Mouse (Mus musculus) CH12.LX (cell line): ENCODE data around the gene Tmem206.

Experiments used
- CHD1 ChIP-seq: IDR thresholded peaks from 2 replicates; pipeline ENCODE4 v1.6.1; 2012; ENCODE audit warnings: low read depth, low read length, improper control_type of control experiment, inconsistent platforms
- CTCF ChIP-seq, 2 experiments: IDR thresholded peaks in 1 of 2; conservative IDR thresholded peaks in 1 of 2; 2 replicates each; pipeline ENCODE4 v1.5.1; 2011 to 2012; ENCODE audit warnings: low read depth in 2 of 2, low read length in 2 of 2, improper control_type of control experiment in 1 of 2, inconsistent platforms in 1 of 2, mild to moderate bottlenecking in 1 of 2, moderate library complexity in 1 of 2
- E2F4 ChIP-seq: IDR thresholded peaks from 2 replicates; pipeline ENCODE4 v1.6.1; 2011; ENCODE audit warnings: low read depth, low read length, improper control_type of control experiment; ENCODE audit not compliant: insufficient replicate concordance
- EP300 ChIP-seq: IDR thresholded peaks from 2 replicates; pipeline ENCODE4 v1.6.1; 2011; ENCODE audit warnings: low read length, improper control_type of control experiment
- ETS1 ChIP-seq: conservative IDR thresholded peaks from 2 replicates; pipeline ENCODE4 v1.6.1; 2012; ENCODE audit warnings: low read depth, mild to moderate bottlenecking, inconsistent platforms, low read length, improper control_type of control experiment, moderate library complexity
- HCFC1 ChIP-seq: IDR thresholded peaks from 2 replicates; pipeline ENCODE4 v1.6.1; 2012; ENCODE audit warnings: low read depth, mild to moderate bottlenecking, inconsistent platforms, low read length, improper control_type of control experiment
- MAZ ChIP-seq: IDR thresholded peaks from 2 replicates; pipeline ENCODE4 v1.6.1; 2012; ENCODE audit warnings: low read depth, mild to moderate bottlenecking, inconsistent platforms, low read length, improper control_type of control experiment, moderate library complexity
- MEF2A ChIP-seq: IDR thresholded peaks from 2 replicates; pipeline ENCODE4 v1.6.1; 2014; ENCODE audit warnings: low read depth, mild to moderate bottlenecking, inconsistent platforms, low read length, improper control_type of control experiment, borderline replicate concordance
- POLR2A ChIP-seq: IDR thresholded peaks from 2 replicates; pipeline ENCODE4 v1.6.1; 2011; ENCODE audit warnings: low read depth, mild to moderate bottlenecking, improper control_type of control experiment, low read length
- RCOR1 ChIP-seq: conservative IDR thresholded peaks from 2 replicates; pipeline ENCODE4 v1.6.1; 2012; ENCODE audit warnings: low read depth, mild to moderate bottlenecking, inconsistent platforms, low read length, improper control_type of control experiment
- SIN3A ChIP-seq: IDR thresholded peaks from 2 replicates; pipeline ENCODE4 v1.6.1; 2012; ENCODE audit warnings: low read length, improper control_type of control experiment, inconsistent platforms
- TCF12 ChIP-seq: IDR thresholded peaks from 2 replicates; pipeline ENCODE4 v1.6.1; 2014; ENCODE audit warnings: low read depth, mild to moderate bottlenecking, inconsistent platforms, low read length, improper control_type of control experiment
- USF2 ChIP-seq: conservative IDR thresholded peaks from 2 replicates; pipeline ENCODE4 v1.6.1; 2011; ENCODE audit warnings: low read depth, low read length, improper control_type of control experiment
- ZKSCAN1 ChIP-seq: IDR thresholded peaks from 2 replicates; pipeline ENCODE4 v1.6.1; 2012; ENCODE audit warnings: low read depth, inconsistent platforms, low read length, improper control_type of control experiment, borderline replicate concordance

DNA sequence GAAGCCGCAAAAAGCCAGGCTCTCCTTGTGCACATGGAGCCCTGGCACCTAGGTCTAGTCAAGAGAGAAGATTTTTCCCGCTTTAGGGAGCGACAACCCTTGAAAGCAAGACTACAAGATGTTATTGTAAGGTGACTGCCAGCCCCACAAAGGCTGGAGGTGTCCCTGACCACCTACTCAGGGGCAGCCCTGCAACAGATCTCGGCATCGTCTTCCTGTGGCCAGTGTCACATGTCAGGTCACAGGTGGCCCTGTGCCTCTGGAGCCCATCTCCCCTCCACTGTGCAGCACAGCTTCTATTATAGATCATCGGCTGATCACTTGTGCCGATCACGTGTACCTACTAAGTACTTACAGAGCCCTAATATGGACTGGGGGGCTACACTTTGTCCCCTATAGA lies 21.9 kb downstream of the Tmem206 start:
- TF ChIP-seq CTCF (conservative IDR thresholded peaks at IDR 0.05 in 1 of 2, IDR thresholded peaks at IDR 0.05 in 1 of 2; ENCODE audit: low read depth in 2 of 2, low read length in 2 of 2) (no peak), ETS1 (no peak), SIN3A (no peak), EP300 (no peak), CHD1 (no peak), USF2 (no peak), E2F4 (no peak), POLR2A (no peak), TCF12 (no peak), HCFC1 (no peak), MAZ (no peak), MEF2A (no peak), RCOR1 (no peak), ZKSCAN1 (no peak)
